ENCODE assay signal across 8 mouse cellular contexts in genomic region chr7:27596586-27597503, GRCm38 (mm10). TPM values are rescaled to one million over a fixed set of nuclear protein-coding genes. Genes with fewer than 3 reads are reported as not detected.
DNase-seq lines count a peak whose midpoint lies in the region; ATAC-seq and TF ChIP-seq lines count a peak whose summit lies in the region.

No protein-coding gene starts in this region.

- H3K4me2 ChIP-seq in midbrain, postnatal 0 days (ENCODE audit: low read depth, low read length, poor library complexity, severe bottlenecking): no peak overlapping the region

- peaks cover 88% of the 10 kb centered on the region for H3K36me3 ChIP-seq in G1E (replicated peaks)
- peaks cover 16% of the 10 kb centered on the region; the same call in 1 of the 2 replicates for H3K36me3 ChIP-seq in heart, embryonic 10.5 days
- H3K36me3 ChIP-seq in midbrain, postnatal 0 days (ENCODE audit: insufficient read depth, low read length): peaks cover 2% of the 10 kb centered on the region; the same call in 1 of the 2 replicates

- H3K4me1 ChIP-seq in G1E (ENCODE audit: insufficient read depth, low read depth, low read length): peaks cover 82% of the 10 kb centered on the region
- H3K4me1 ChIP-seq in heart, embryonic 10.5 days: peaks cover 89% of the 10 kb centered on the region
- H3K4me1 ChIP-seq in midbrain, postnatal 0 days (ENCODE audit: insufficient read depth, low read length): peaks cover 15% of the 10 kb centered on the region; the same call in 1 of the 2 replicates

- ATAC-seq in G1E (ENCODE audit: extremely low read depth, insufficient number of reproducible peaks, low FRiP score, poor library complexity, severe bottlenecking): no peak
- no peak for ATAC-seq in midbrain, postnatal 0 days (ENCODE audit: low FRiP score)
- ATAC-seq in inflammation-experienced regulatory T-cells, adult 6 months: no peak

- intact Hi-C loops in left cerebral cortex, postnatal 14 days (cut with DNase I): no loop called here

- no peaks in the 10 kb centered on the region for H3K9me3 ChIP-seq in G1E (replicated peaks)
- no peaks in the 10 kb centered on the region for H3K9me3 ChIP-seq in heart, embryonic 10.5 days
- H3K9me3 ChIP-seq in midbrain, postnatal 0 days (ENCODE audit: low read length): no peaks in the 10 kb centered on the region

- 43% methylated on average over 10 of the region's 10 CpGs for WGBS in heart, embryonic 10.5 days
- 49% methylated on average over 10 of the region's 10 CpGs for WGBS in midbrain, postnatal 0 days

- H3K4me3 ChIP-seq in G1E (ENCODE audit: low read depth, low read length): peak overlapping the region; percentile 53; the same call in 1 of the 2 replicates
- peak overlapping the region; percentile 37 for H3K4me3 ChIP-seq in heart, embryonic 10.5 days
- H3K4me3 ChIP-seq in midbrain, postnatal 0 days (ENCODE audit: low read depth, low read length): no peak overlapping the region

- peak overlapping the region; percentile 86 for H3K27ac ChIP-seq in heart, embryonic 10.5 days
- peak overlapping the region; percentile 47 for H3K27ac ChIP-seq in midbrain, postnatal 0 days (ENCODE audit: low read depth, low read length)

- peak overlapping the region; percentile 24; the same call in 1 of the 2 replicates for H3K9ac ChIP-seq in midbrain, postnatal 0 days (replicated peaks; ENCODE audit: low read length, poor library complexity, severe bottlenecking)

- DNase-seq in G1E (ENCODE audit: low spot score): no peak
- DNase-seq in cerebellum, adult 9-10 months: peak; percentile 62
- no peak for DNase-seq in heart, embryonic 10.5 days (ENCODE audit: low spot score)
- peak; percentile 27 for DNase-seq in kidney, postnatal 14 days
- DNase-seq in midbrain, postnatal 0 days (ENCODE audit: low spot score): no peak
- no peak for DNase-seq in left cerebral cortex, postnatal 14 days (ENCODE audit: low spot score in 2 of 2)
- DNase-seq in right cerebral cortex, postnatal 4 days: no peak

- H3K27me3 ChIP-seq in G1E (ENCODE audit: insufficient read depth, low read length): no peaks in the 10 kb centered on the region
- H3K27me3 ChIP-seq in heart, embryonic 10.5 days (ENCODE audit: insufficient read depth, poor library complexity, severe bottlenecking): no peaks in the 10 kb centered on the region
- no peaks in the 10 kb centered on the region for H3K27me3 ChIP-seq in midbrain, postnatal 0 days (ENCODE audit: insufficient read depth, low read length)

- no peak for TF ChIP-seq CTCF in G1E (IDR thresholded peaks at IDR 0.05; ENCODE audit: low read depth, low read length)
- TF ChIP-seq CTCF in midbrain, postnatal 0 days (IDR thresholded peaks at IDR 0.05): no peak

RNA-seq across cellular contexts. Expression of gene Akt2, which starts 5.5 kb away (rescaled TPM):
- total RNA-seq in G1E (2014; fragmentation: Nextera tagmentation) (69.0 and 84.8 TPM in 2 replicates), G1E (2017) (41.7 and 42.1 TPM in 2 replicates)
- 46.0 and 52.4 TPM in 2 replicates for polyA plus RNA-seq in G1E (2012)
- 94.8 and 106 TPM in 2 replicates for polyA plus RNA-seq in heart, embryonic 10.5 days (2016; fragmentation: Nextera tagmentation; extraction: Ambion mirVana)
- 42.8 and 46.7 TPM in 2 replicates for total RNA-seq in midbrain, postnatal 0 days (2014; rRNA removed)
- polyA plus RNA-seq in midbrain, postnatal 0 days (2015; fragmentation: Nextera tagmentation; extraction: Ambion mirVana): 37.7 and 38.1 TPM in 2 replicates
- 100 to 1,000 TPM; 114 to 147 TPM for total RNA-seq in left cerebral cortex, postnatal 14 days (2021)
- 10 to 100 TPM; 41.6 to 51.3 (median 43.1) TPM for polyA plus RNA-seq in inflammation-experienced regulatory T-cells, adult 6 months (2017; shearing (Covaris generic))

RNA-seq across cellular contexts. Expression of gene 2310022A10Rik, which starts 43.8 kb away (rescaled TPM):
- total RNA-seq in G1E (2014; fragmentation: Nextera tagmentation) (18.8 and 26.0 TPM in 2 replicates), G1E (2017) (5.2 and 10.0 TPM in 2 replicates)
- polyA plus RNA-seq in G1E (2012): 61.2 and 61.5 TPM in 2 replicates
- polyA plus RNA-seq in heart, embryonic 10.5 days (2016; fragmentation: Nextera tagmentation; extraction: Ambion mirVana): 36.3 and 37.4 TPM in 2 replicates
- 7.9 and 12.5 TPM in 2 replicates for total RNA-seq in midbrain, postnatal 0 days (2014; rRNA removed)
- 29.1 and 31.0 TPM in 2 replicates for polyA plus RNA-seq in midbrain, postnatal 0 days (2015; fragmentation: Nextera tagmentation; extraction: Ambion mirVana)
- 10 to 100 TPM; 24.5 to 27.8 TPM for total RNA-seq in left cerebral cortex, postnatal 14 days (2021)
- polyA plus RNA-seq in inflammation-experienced regulatory T-cells, adult 6 months (2017; shearing (Covaris generic)): 10 to 100 TPM; 16.4 to 24.4 (median 21.4) TPM

RNA-seq across cellular contexts. Expression of gene Pld3, which starts 43.8 kb away (rescaled TPM):
- total RNA-seq in G1E (2014; fragmentation: Nextera tagmentation) (10.5 and 16.0 TPM in 2 replicates), G1E (2017) (7.2 TPM in 2 replicates)
- polyA plus RNA-seq in G1E (2012): 19.5 and 23.1 TPM in 2 replicates
- 54.1 and 55.6 TPM in 2 replicates for polyA plus RNA-seq in heart, embryonic 10.5 days (2016; fragmentation: Nextera tagmentation; extraction: Ambion mirVana)
- 239 and 286 TPM in 2 replicates for total RNA-seq in midbrain, postnatal 0 days (2014; rRNA removed)
- 275 and 319 TPM in 2 replicates for polyA plus RNA-seq in midbrain, postnatal 0 days (2015; fragmentation: Nextera tagmentation; extraction: Ambion mirVana)
- 100 to 1,000 TPM; 805 to 820 TPM for total RNA-seq in left cerebral cortex, postnatal 14 days (2021)
- polyA plus RNA-seq in inflammation-experienced regulatory T-cells, adult 6 months (2017; shearing (Covaris generic)): 100 to 1,000 TPM; 155 to 246 (median 192) TPM

RNA-seq across cellular contexts. Expression of gene Ttc9b, which starts 56.9 kb away (rescaled TPM):
- total RNA-seq in G1E (2014; fragmentation: Nextera tagmentation) (not detected in 2 replicates), G1E (2017) (not detected in 2 replicates)
- not detected in 2 replicates for polyA plus RNA-seq in G1E (2012)
- not detected in 2 replicates for polyA plus RNA-seq in heart, embryonic 10.5 days (2016; fragmentation: Nextera tagmentation; extraction: Ambion mirVana)
- 111 and 114 TPM in 2 replicates for total RNA-seq in midbrain, postnatal 0 days (2014; rRNA removed)
- 125 and 133 TPM in 2 replicates for polyA plus RNA-seq in midbrain, postnatal 0 days (2015; fragmentation: Nextera tagmentation; extraction: Ambion mirVana)
- total RNA-seq in left cerebral cortex, postnatal 14 days (2021): 100 to 1,000 TPM; 158 to 159 TPM
- not detected for polyA plus RNA-seq in inflammation-experienced regulatory T-cells, adult 6 months (2017; shearing (Covaris generic))

Comparison
In these comparisons a context has a peak if more than half of its experiments do, and no peak if none do; other contexts are left out.
1. DNase-seq: peak in cerebellum, adult 9-10 months (single experiment) and kidney, postnatal 14 days (single experiment); none in G1E (single experiment), heart, embryonic 10.5 days (single experiment), midbrain, postnatal 0 days (single experiment), left cerebral cortex, postnatal 14 days (0 of 2) and right cerebral cortex, postnatal 4 days (single experiment).